Mouse (Mus musculus): ENCODE data around the gene Zkscan16. TPM values are rescaled to one million over a fixed set of nuclear protein-coding genes. Genes with fewer than 3 reads are reported as not detected.

Gene Zkscan16
- polyA plus RNA-seq, 1 experiment: 1.1 TPM

GRCm38 (mm10) chr4:59007016-59007415, 63.6 kb downstream of the Zkscan16 start:
- no peak overlapping the region for H3K4me3 ChIP-seq (ENCODE audit: insufficient read depth, low read length)
- peaks cover 13% of the 10 kb centered on the region for H3K4me1 ChIP-seq (ENCODE audit: control insufficient read depth, insufficient read depth, low read length)
- no peak overlapping the region for H3K27ac ChIP-seq (ENCODE audit: insufficient read depth, low read length)
- TF ChIP-seq POLR2A (IDR thresholded peaks at IDR 0.05; ENCODE audit: low read depth, low read length) (no peak), CTCF (IDR thresholded peaks at IDR 0.05; ENCODE audit: borderline replicate concordance, insufficient read depth, low read length) (no peak)

Other genes starting within 250 kb of the Zkscan16 start
- gene Olfr267, start 155.9 kb upstream of the Zkscan16 start, polyA plus RNA-seq (2011; ENCODE audit: insufficient read length, low read depth, missing spikeins): 0.12 and 0.32 TPM in 2 replicates
- 103 and 129 TPM in 2 replicates for gene Ecpas, start 30.9 kb upstream of the Zkscan16 start, polyA plus RNA-seq (2011; ENCODE audit: insufficient read length, low read depth, missing spikeins)
- 21.6 and 27.7 TPM in 2 replicates for gene Ptgr1, start 43.5 kb downstream of the Zkscan16 start, polyA plus RNA-seq (2011; ENCODE audit: insufficient read length, low read depth, missing spikeins)
- 24.9 and 30.3 TPM in 2 replicates for gene Dnajc25, start 51.4 kb downstream of the Zkscan16 start, polyA plus RNA-seq (2011; ENCODE audit: insufficient read length, low read depth, missing spikeins)
- gene Gm20503, start 59.6 kb downstream of the Zkscan16 start, polyA plus RNA-seq (2011; ENCODE audit: insufficient read length, low read depth, missing spikeins): not detected in 2 replicates
- gene Gng10, start 91.5 kb downstream of the Zkscan16 start, polyA plus RNA-seq (2011; ENCODE audit: insufficient read length, low read depth, missing spikeins): 106 and 124 TPM in 2 replicates
- gene AI481877, start 195.4 kb downstream of the Zkscan16 start, polyA plus RNA-seq (2011; ENCODE audit: insufficient read length, low read depth, missing spikeins): not detected in 2 replicates
- 87.0 and 107 TPM in 2 replicates for gene Ugcg, start 245.6 kb downstream of the Zkscan16 start, polyA plus RNA-seq (2011; ENCODE audit: insufficient read length, low read depth, missing spikeins)

Data from embryonic fibroblast, embryonic 13.5 days (primary cell).